Mouse (Mus musculus) heart, embryonic 10.5 days (tissue): Measurements from ENCODE around the gene Dmd. TPM values are rescaled to one million over a fixed set of nuclear protein-coding genes. Genes with fewer than 3 reads are reported as not detected.
A peak's percentile ranks its signal among the peaks of the same experiment; 100 is the strongest.

Experiments used
- DNase-seq: peaks from one replicate; pipeline ENCODE4 v3.0.0-alpha.2; 2017; ENCODE audit warnings: low spot score
- H3K27ac ChIP-seq: fragments of 300-500 bp; sonication (generic); 2 replicates; pipeline ENCODE4 v1.5.1; 2016; ENCODE audit warnings: mild to moderate bottlenecking
- H3K27me3 ChIP-seq: fragments of 300-500 bp; sonication (generic); 2 replicates; pipeline ENCODE4 v1.6.1; 2016; ENCODE audit warnings: mild to moderate bottlenecking; ENCODE audit not compliant: poor library complexity, insufficient read depth, severe bottlenecking
- H3K36me3 ChIP-seq: fragments of 300-500 bp; sonication (generic); 2 replicates; pipeline ENCODE4 v1.6.1; 2016; ENCODE audit warnings: mild to moderate bottlenecking, moderate library complexity
- H3K4me1 ChIP-seq: fragments of 300-500 bp; sonication (generic); 2 replicates; pipeline ENCODE4 v1.6.1; 2016; ENCODE audit warnings: mild to moderate bottlenecking
- H3K4me3 ChIP-seq: fragments of 300-500 bp; sonication (generic); 2 replicates; pipeline ENCODE4 v1.5.1; 2016; ENCODE audit warnings: mild to moderate bottlenecking, moderate library complexity
- H3K9me3 ChIP-seq: fragments of 300-500 bp; sonication (generic); 2 replicates; pipeline ENCODE4 v1.6.1; 2016; ENCODE audit warnings: mild to moderate bottlenecking, moderate library complexity
- WGBS: fragments of 180-500 bp; shearing (Covaris S2); methylation state at CpG from one replicate; pipeline ENCODE4 v1.1.7; 2016; 5-methylcytosine and 5-hydroxymethylcytosine counted together
- polyA plus RNA-seq: library from polyadenylated mRNA; unstranded; fragments of >200 nt; fragmentation: Nextera tagmentation; extraction: Ambion mirVana; gene quantifications from 2 replicates; pipeline ENCODE4 v1.2.1, GENCODE M21; 2016

Gene Dmd
- polyA plus RNA-seq, 1 experiment from 2014 or later = 18.1 TPM

GRCm38 (mm10) chrX:84960557-84960956 is 2011.9 kb downstream of the Dmd start:
- H3K27ac ChIP-seq = no peak overlapping the region
- WGBS = 66% methylated on average over 5 of the region's 5 CpGs
- no peaks in the 10 kb centered on the region for H3K27me3 ChIP-seq
- no peaks in the 10 kb centered on the region for H3K36me3 ChIP-seq
- H3K9me3 ChIP-seq = no peaks in the 10 kb centered on the region
- H3K4me3 ChIP-seq = no peak overlapping the region
- DNase-seq = no peak
- H3K4me1 ChIP-seq = no peaks in the 10 kb centered on the region

GRCm38 (mm10) chrX:84960972-84961371 is 2012.3 kb downstream of the Dmd start:
- Histone ChIP-seq H3K36me3 (no peaks in the 10 kb centered on the region), H3K9me3 (no peaks in the 10 kb centered on the region), H3K27me3 (no peaks in the 10 kb centered on the region), H3K27ac (no peak overlapping the region), H3K4me3 (no peak overlapping the region), H3K4me1 (no peaks in the 10 kb centered on the region)
- WGBS = 57% methylated on average over 6 of the region's 6 CpGs
- DNase-seq = no peak

GRCm38 (mm10) chrX:85008304-85008703 is 2059.6 kb downstream of the Dmd start:
- Histone ChIP-seq H3K27me3 (no peaks in the 10 kb centered on the region), H3K27ac (no peak overlapping the region), H3K9me3 (no peaks in the 10 kb centered on the region), H3K4me1 (no peaks in the 10 kb centered on the region), H3K4me3 (no peak overlapping the region), H3K36me3 (no peaks in the 10 kb centered on the region)
- no peak for DNase-seq

- Histone ChIP-seq H3K4me3 (no peak overlapping the region), H3K27me3 (no peaks in the 10 kb centered on the region), H3K27ac (no peak overlapping the region), H3K9me3 (no peaks in the 10 kb centered on the region), H3K4me1 (no peaks in the 10 kb centered on the region), H3K36me3 (no peaks in the 10 kb centered on the region)
- DNase-seq = no peak
- 55% methylated on average over 8 of the region's 8 CpGs for WGBS
These were observed 2092.9 kb downstream of the Dmd start for GRCm38 (mm10) chrX:85041466-85042058.

GRCm38 (mm10) chrX:85046631-85047030 is 2098.0 kb downstream of the Dmd start:
- H3K36me3 ChIP-seq = no peaks in the 10 kb centered on the region
- WGBS = 83% methylated on average over 9 of the region's 9 CpGs
- no peak overlapping the region for H3K4me3 ChIP-seq
- no peak overlapping the region for H3K27ac ChIP-seq
- H3K9me3 ChIP-seq = no peaks in the 10 kb centered on the region
- no peak for DNase-seq
- H3K27me3 ChIP-seq = peaks cover 4% of the 10 kb centered on the region; the same call in 1 of the 2 replicates
- H3K4me1 ChIP-seq = no peaks in the 10 kb centered on the region

GRCm38 (mm10) chrX:85048141-85049110 is 2099.8 kb downstream of the Dmd start:
- Histone ChIP-seq H3K4me3 (peak overlapping the region; percentile 65), H3K27ac (peak overlapping the region; percentile 83), H3K9me3 (no peaks in the 10 kb centered on the region), H3K36me3 (no peaks in the 10 kb centered on the region), H3K27me3 (peaks cover 4% of the 10 kb centered on the region; the same call in 1 of the 2 replicates), H3K4me1 (no peaks in the 10 kb centered on the region)
- DNase-seq = peak; percentile 78
- 15% methylated on average over 47 of the region's 47 CpGs for WGBS

- Histone ChIP-seq H3K4me3 (peak overlapping the region; percentile 65; the same call in 1 of the 2 replicates), H3K9me3 (no peaks in the 10 kb centered on the region), H3K27me3 (peaks cover 4% of the 10 kb centered on the region; the same call in 1 of the 2 replicates), H3K27ac (no peak overlapping the region), H3K36me3 (no peaks in the 10 kb centered on the region), H3K4me1 (no peaks in the 10 kb centered on the region)
- DNase-seq = no peak
- WGBS = 60% methylated on average over 3 of the region's 3 CpGs
These were observed 2100.9 kb downstream of the Dmd start for GRCm38 (mm10) chrX:85049593-85049992.

GRCm38 (mm10) chrX:85073602-85074001 is 2124.9 kb downstream of the Dmd start:
- Histone ChIP-seq H3K27ac (no peak overlapping the region), H3K9me3 (no peaks in the 10 kb centered on the region), H3K27me3 (no peaks in the 10 kb centered on the region), H3K4me1 (no peaks in the 10 kb centered on the region), H3K4me3 (no peak overlapping the region), H3K36me3 (no peaks in the 10 kb centered on the region)
- 56% methylated on average over 4 of the region's 4 CpGs for WGBS
- DNase-seq = no peak

GRCm38 (mm10) chrX:85076845-85077244 is 2128.2 kb downstream of the Dmd start:
- Histone ChIP-seq H3K9me3 (no peaks in the 10 kb centered on the region), H3K36me3 (no peaks in the 10 kb centered on the region), H3K27ac (no peak overlapping the region), H3K4me3 (no peak overlapping the region), H3K27me3 (no peaks in the 10 kb centered on the region), H3K4me1 (no peaks in the 10 kb centered on the region)
- DNase-seq = no peak
- 83% methylated on average over 1 of the region's 1 CpGs for WGBS

GRCm38 (mm10) chrX:85077605-85078004 is 2128.9 kb downstream of the Dmd start:
- Histone ChIP-seq H3K27me3 (no peaks in the 10 kb centered on the region), H3K4me1 (no peaks in the 10 kb centered on the region), H3K4me3 (no peak overlapping the region), H3K27ac (no peak overlapping the region), H3K9me3 (no peaks in the 10 kb centered on the region), H3K36me3 (no peaks in the 10 kb centered on the region)
- WGBS = 71% methylated on average over 1 of the region's 1 CpGs
- DNase-seq = no peak

- Histone ChIP-seq H3K27ac (no peak overlapping the region), H3K9me3 (no peaks in the 10 kb centered on the region), H3K36me3 (no peaks in the 10 kb centered on the region), H3K27me3 (no peaks in the 10 kb centered on the region), H3K4me1 (no peaks in the 10 kb centered on the region), H3K4me3 (no peak overlapping the region)
- WGBS = 62% methylated on average over 2 of the region's 2 CpGs
- no peak for DNase-seq
These were observed 2130.5 kb downstream of the Dmd start for GRCm38 (mm10) chrX:85079174-85079573.

- no peaks in the 10 kb centered on the region for H3K27me3 ChIP-seq
- H3K4me1 ChIP-seq = no peaks in the 10 kb centered on the region
- 56% methylated on average over 8 of the region's 8 CpGs for WGBS
- no peak overlapping the region for H3K27ac ChIP-seq
- DNase-seq = no peak
- no peak overlapping the region for H3K4me3 ChIP-seq
- H3K9me3 ChIP-seq = no peaks in the 10 kb centered on the region
- no peaks in the 10 kb centered on the region for H3K36me3 ChIP-seq
These were observed 2135.8 kb downstream of the Dmd start for GRCm38 (mm10) chrX:85084237-85085153.
